Mouse (Mus musculus) liver, embryonic 16.5 days (tissue): Measurements from ENCODE around the gene Tmem108. TPM values are rescaled to one million over a fixed set of nuclear protein-coding genes. Genes with fewer than 3 reads are reported as not detected.

Source experiments
- ATAC-seq: fragments of 200-750 bp; cut with Nextera tagmentation; 2 replicates; pipeline ENCODE4 v1.8.0; 2017; ENCODE audit warnings: low read depth, mild to moderate bottlenecking, moderate number of reproducible peaks, moderate library complexity
- H3K27ac ChIP-seq: fragments of 300-500 bp; sonication (generic); 2 replicates; pipeline ENCODE4 v1.5.1; 2014; ENCODE audit warnings: mild to moderate bottlenecking, low read length
- H3K27me3 ChIP-seq: fragments of 300-500 bp; sonication (generic); 2 replicates; pipeline ENCODE4 v1.6.1; 2014; ENCODE audit warnings: low read depth, low read length, mixed read lengths; ENCODE audit not compliant: control insufficient read depth, insufficient read depth
- H3K36me3 ChIP-seq: fragments of 300-500 bp; sonication (generic); 2 replicates; pipeline ENCODE4 v1.6.1; 2014; ENCODE audit warnings: mild to moderate bottlenecking; ENCODE audit not compliant: control insufficient read depth, insufficient read depth
- H3K4me1 ChIP-seq: fragments of 300-500 bp; sonication (generic); 2 replicates; pipeline ENCODE4 v1.6.1; 2014; ENCODE audit warnings: low read depth, low read length, mixed read lengths; ENCODE audit not compliant: control insufficient read depth
- H3K4me2 ChIP-seq: fragments of 300-500 bp; sonication (generic); 2 replicates; pipeline ENCODE4 v1.6.1; 2014; ENCODE audit warnings: low read depth, low read length, mixed read lengths
- H3K4me3 ChIP-seq: fragments of 300-500 bp; sonication (generic); 2 replicates; pipeline ENCODE4 v1.5.1; 2014; ENCODE audit warnings: low read depth, mild to moderate bottlenecking, low read length
- H3K9ac ChIP-seq: fragments of 300-500 bp; sonication (generic); 2 replicates; pipeline ENCODE4 v1.6.1; 2014; ENCODE audit warnings: low read depth, low read length
- H3K9me3 ChIP-seq: fragments of 300-500 bp; sonication (generic); replicated peaks from 2 replicates; pipeline ENCODE4 v1.6.1; 2016; ENCODE audit warnings: low read length; ENCODE audit not compliant: control insufficient read depth
- WGBS: fragments of 180-500 bp; shearing (Covaris S2); extraction: QIAGEN DNeasy Blood & Tissue Kit; methylation state at CpG from one replicate; pipeline ENCODE4 v1.1.7; 2014; ENCODE audit not compliant: insufficient replicate concordance; 5-methylcytosine and 5-hydroxymethylcytosine counted together
- polyA plus RNA-seq: library from polyadenylated mRNA; unstranded; fragments of >200 nt; fragmentation: Nextera tagmentation; extraction: Ambion mirVana; gene quantifications from 2 replicates; pipeline ENCODE4 v1.2.1, GENCODE M21; 2015

The Tmem108 gene
- polyA plus RNA-seq, 1 experiment from 2014 or later, result 1.9 TPM

DNA sequence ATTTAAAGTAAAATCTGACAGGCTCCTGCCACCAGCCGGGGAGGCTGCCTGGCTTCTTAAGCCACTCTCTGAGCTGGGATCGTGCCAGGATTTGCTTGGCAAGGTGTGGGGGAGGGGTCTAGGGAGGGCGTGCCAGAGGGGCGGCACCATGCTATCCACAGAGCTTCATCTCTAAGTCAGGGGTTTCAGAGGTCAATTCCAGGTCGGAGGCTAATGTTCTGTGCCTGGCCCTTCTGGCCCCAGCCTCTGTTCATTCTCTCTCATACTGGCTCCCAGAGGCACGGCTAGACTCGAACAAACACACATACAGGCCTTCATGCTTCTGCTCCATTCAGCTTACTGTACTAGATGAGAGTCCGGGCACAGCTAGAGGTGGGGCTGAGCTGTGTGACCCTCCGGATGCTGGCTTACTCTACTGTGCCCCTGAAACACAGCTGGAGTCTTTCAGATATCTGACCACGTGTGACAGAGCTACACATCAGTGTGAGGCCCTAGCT lies 236.5 kb downstream of the Tmem108 start:
- Histone ChIP-seq H3K27me3 (no peaks in the 10 kb centered on the region), H3K36me3 (no peaks in the 10 kb centered on the region), H3K9me3 (no peaks in the 10 kb centered on the region), H3K4me1 (no peaks in the 10 kb centered on the region; the same call in 1 of the 2 replicates), H3K4me3 (no peak overlapping the region), H3K4me2 (no peak overlapping the region), H3K27ac (no peak overlapping the region), H3K9ac (no peak overlapping the region)
- ATAC-seq, result 0 out of 2 replicates have a peak, but pooled peaks have one; percentile 11
- 32% methylated on average over 10 of the region's 10 CpGs for WGBS

DNA sequence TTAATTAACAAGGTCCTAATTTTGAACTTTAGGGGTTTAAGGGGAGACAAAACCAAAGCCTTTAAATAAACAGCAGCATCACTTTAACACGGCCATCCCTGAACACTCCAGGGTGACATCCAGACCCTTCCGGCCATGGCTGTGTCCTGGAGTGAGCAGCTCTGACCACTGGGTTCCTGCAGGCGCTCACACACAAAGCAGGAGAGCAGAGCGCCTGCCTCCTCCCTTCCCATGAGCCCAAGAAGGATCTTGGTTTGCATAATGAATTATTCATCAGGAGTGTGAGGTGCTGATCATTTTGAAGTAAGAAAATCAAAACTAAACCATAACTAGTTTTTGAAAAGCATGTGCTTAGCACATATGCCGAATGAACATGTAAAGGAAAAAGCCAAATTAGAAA lies 237.0 kb downstream of the Tmem108 start:
- no peaks in the 10 kb centered on the region for H3K27me3 ChIP-seq
- H3K9ac ChIP-seq, result no peak overlapping the region
- no peak overlapping the region for H3K27ac ChIP-seq
- H3K4me1 ChIP-seq, result no peaks in the 10 kb centered on the region; the same call in 1 of the 2 replicates
- H3K4me2 ChIP-seq, result no peak overlapping the region
- no peaks in the 10 kb centered on the region for H3K36me3 ChIP-seq
- 39% methylated on average over 5 of the region's 5 CpGs for WGBS
- H3K4me3 ChIP-seq, result no peak overlapping the region
- no peaks in the 10 kb centered on the region for H3K9me3 ChIP-seq
- ATAC-seq, result no peak

DNA sequence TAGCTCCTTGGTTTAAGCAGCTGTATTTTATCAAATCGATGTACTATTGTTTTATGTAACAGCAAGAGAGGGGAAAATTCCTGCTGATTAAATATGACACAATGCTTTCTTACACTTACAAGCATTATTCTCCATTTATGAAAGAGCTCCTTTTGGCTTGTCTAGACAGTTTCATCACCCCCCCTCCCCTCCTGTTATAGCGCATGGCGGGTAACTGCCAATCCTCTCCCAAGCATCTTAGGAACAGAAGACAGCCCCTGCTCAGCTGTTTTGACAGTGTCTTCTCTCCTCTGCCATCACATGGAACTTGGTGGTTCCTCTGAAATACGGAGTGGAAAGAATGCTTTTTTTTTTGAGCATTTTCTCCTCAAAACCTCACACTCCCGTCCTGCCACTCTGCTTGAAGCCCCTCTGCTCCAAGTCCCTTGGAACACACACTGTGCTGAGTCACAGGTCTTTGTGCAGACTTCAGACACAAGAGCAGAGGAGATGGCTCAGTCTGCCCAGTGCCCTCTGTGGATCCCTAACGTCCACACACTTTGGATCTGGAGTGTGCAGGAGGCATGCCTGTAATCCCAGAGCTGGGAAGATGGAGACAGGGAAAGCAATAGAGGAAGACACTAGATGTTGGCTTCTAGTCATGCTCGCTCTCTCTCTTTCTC lies 237.8 kb downstream of the Tmem108 start:
- Histone ChIP-seq H3K9ac (no peak overlapping the region), H3K27me3 (no peaks in the 10 kb centered on the region), H3K36me3 (no peaks in the 10 kb centered on the region), H3K4me3 (no peak overlapping the region), H3K9me3 (no peaks in the 10 kb centered on the region), H3K4me2 (no peak overlapping the region), H3K27ac (no peak overlapping the region), H3K4me1 (no peaks in the 10 kb centered on the region; the same call in 1 of the 2 replicates)
- WGBS, result 63% methylated on average over 7 of the region's 7 CpGs
- no peak for ATAC-seq

DNA sequence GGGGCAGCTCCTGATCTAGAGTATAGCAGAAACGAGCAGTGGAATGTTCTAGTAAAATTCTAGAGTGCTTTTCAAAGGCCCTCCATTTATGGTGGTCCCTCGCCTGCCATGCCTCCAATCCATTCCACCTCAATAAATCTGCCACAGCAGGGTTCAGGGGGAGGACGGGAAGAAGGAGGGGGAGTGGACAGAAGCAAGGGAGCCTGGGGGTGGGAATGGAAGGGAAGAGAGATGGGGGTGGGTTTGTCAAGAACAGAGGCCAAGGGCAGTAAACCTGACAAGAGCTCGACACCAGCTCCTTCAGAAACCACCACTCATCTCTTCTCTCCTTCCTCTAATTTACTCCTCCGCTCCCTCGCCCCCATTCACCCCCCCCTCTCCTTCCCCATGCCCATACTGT lies 238.6 kb downstream of the Tmem108 start:
- no peak overlapping the region for H3K9ac ChIP-seq
- 37% methylated on average over 6 of the region's 6 CpGs for WGBS
- no peak for ATAC-seq
- no peak overlapping the region for H3K4me3 ChIP-seq
- no peak overlapping the region for H3K4me2 ChIP-seq
- no peaks in the 10 kb centered on the region; the same call in 1 of the 2 replicates for H3K4me1 ChIP-seq
- no peaks in the 10 kb centered on the region for H3K27me3 ChIP-seq
- no peaks in the 10 kb centered on the region for H3K36me3 ChIP-seq
- no peak overlapping the region for H3K27ac ChIP-seq
- no peaks in the 10 kb centered on the region for H3K9me3 ChIP-seq

DNA sequence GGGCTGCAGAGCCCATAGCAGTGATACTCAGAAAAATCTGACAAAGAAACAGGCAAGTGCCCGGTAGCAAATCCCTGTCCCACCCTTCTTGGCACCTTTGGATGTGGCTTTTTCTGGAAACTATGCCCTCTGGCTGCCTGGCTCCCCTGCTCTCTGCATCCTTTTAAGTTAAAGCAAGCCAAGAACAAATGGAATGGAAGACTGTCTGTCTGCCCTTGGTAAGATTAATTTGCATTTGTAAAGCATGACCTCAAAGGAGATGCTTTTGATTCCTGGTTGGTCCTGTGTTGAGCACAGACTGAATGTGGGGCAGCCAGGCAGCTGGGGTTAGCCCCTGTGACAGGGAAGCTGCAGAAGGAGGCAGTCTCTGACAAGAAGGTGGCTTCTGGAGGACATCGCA lies 247.8 kb downstream of the Tmem108 start:
- Histone ChIP-seq H3K9me3 (no peaks in the 10 kb centered on the region), H3K9ac (no peak overlapping the region), H3K27ac (no peak overlapping the region), H3K36me3 (no peaks in the 10 kb centered on the region), H3K4me3 (no peak overlapping the region), H3K4me2 (no peak overlapping the region), H3K27me3 (no peaks in the 10 kb centered on the region), H3K4me1 (no peaks in the 10 kb centered on the region)
- 65% methylated on average over 2 of the region's 2 CpGs for WGBS
- ATAC-seq, result no peak

DNA sequence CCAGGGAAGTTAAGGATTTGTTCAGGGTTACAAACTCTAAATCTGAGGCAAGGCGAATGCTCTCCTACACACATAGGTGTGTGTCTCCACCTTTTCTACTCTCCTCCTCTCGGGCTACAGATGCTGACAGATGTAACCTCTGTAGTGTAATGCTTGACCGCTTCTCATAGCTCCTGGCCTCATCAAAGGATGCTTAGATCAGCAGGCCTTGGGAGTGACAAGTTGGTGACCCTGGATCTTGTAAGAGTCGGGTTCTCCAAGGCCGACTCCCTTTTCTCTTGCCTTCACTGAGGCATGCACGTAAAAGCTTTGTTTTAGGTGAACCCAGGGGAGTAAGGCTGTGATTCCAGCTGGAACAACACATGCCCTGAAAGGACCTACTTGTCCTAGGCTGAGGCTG lies 249.4 kb downstream of the Tmem108 start:
- Histone ChIP-seq H3K9ac (no peak overlapping the region), H3K36me3 (no peaks in the 10 kb centered on the region), H3K27me3 (no peaks in the 10 kb centered on the region), H3K27ac (no peak overlapping the region), H3K4me1 (no peaks in the 10 kb centered on the region), H3K4me3 (no peak overlapping the region), H3K9me3 (no peaks in the 10 kb centered on the region), H3K4me2 (no peak overlapping the region)
- no peak for ATAC-seq
- WGBS, result 65% methylated on average over 6 of the region's 6 CpGs

DNA sequence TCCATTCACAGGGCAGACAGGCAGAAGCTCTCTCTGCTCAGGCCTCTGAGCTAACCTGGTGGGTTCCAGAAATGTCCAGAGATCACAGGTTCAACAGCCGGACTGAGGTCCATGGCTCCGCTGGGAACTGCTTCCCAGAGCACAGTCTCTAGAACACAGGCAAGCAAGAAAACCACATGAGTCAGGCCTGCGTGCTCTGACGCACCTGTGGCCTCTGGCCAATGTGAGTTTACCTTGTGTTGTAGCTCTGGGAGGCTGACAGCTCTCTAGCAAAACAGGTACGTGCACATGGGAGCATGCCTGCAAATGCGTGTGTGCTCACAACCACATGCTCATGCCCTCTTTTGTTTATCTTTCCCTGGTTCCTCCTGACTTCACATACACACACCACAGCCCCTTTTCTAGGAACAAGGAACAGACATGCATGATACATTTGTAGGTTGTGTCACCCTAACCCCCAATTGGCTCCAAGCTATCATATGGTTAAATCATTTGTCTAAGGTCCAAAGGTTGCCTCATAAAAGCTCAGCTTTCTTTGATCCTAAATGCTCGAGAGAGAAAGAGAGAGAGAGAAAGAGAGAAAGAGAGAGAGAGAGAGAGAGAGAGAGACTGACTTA lies 254.6 kb downstream of the Tmem108 start:
- Histone ChIP-seq H3K9me3 (no peaks in the 10 kb centered on the region), H3K4me3 (no peak overlapping the region), H3K36me3 (no peaks in the 10 kb centered on the region), H3K27me3 (no peaks in the 10 kb centered on the region), H3K4me1 (no peaks in the 10 kb centered on the region; the same call in 1 of the 2 replicates), H3K4me2 (no peak overlapping the region), H3K9ac (no peak overlapping the region), H3K27ac (no peak overlapping the region)
- peak; percentile 64 for ATAC-seq
- WGBS, result 59% methylated on average over 7 of the region's 7 CpGs

DNA sequence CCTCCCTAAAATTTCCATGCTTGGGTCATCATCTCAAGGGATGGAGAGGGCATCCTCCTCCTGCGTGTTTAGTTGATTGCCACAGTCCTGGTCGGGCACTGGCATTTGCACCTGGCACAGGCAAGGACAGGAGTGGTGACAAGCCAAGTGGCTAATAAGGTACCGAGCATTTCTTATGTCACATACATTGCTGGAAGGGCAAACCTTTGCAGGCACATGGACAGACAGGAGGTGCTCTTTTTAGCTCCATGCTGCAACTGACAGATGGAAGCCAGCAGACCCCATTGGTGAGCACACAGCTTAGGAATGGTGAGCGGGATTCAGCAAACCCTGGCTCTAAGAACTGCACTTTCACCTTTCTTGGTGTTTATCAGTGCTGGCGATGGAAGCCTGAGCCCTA lies 256.6 kb downstream of the Tmem108 start:
- no peaks in the 10 kb centered on the region for H3K27me3 ChIP-seq
- H3K9me3 ChIP-seq, result no peaks in the 10 kb centered on the region
- no peaks in the 10 kb centered on the region for H3K36me3 ChIP-seq
- H3K9ac ChIP-seq, result no peak overlapping the region
- ATAC-seq, result no peak
- no peak overlapping the region for H3K4me3 ChIP-seq
- H3K4me2 ChIP-seq, result no peak overlapping the region
- 69% methylated on average over 5 of the region's 5 CpGs for WGBS
- H3K27ac ChIP-seq, result no peak overlapping the region
- H3K4me1 ChIP-seq, result no peaks in the 10 kb centered on the region; the same call in 1 of the 2 replicates

DNA sequence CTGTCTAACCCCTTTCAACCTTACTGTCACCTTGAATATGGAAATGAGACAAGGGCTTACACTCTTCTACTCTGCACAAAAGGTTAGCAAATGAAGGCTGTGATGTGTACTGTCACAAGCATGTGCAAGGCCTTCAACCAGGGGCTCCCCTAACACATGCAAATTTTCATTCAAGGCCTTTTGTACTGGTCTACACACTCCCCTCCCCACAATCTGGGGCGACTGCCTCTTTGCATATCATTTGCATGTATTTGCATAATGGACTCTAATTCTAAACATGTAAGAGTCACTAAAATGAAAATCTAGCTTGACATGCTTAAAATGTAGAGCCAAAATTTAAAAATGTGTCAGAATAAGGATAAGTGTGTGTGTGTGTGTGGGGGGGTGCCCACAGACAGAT lies 257.0 kb downstream of the Tmem108 start:
- Histone ChIP-seq H3K36me3 (no peaks in the 10 kb centered on the region), H3K4me1 (no peaks in the 10 kb centered on the region; the same call in 1 of the 2 replicates), H3K27me3 (no peaks in the 10 kb centered on the region), H3K4me2 (no peak overlapping the region), H3K27ac (no peak overlapping the region), H3K9me3 (no peaks in the 10 kb centered on the region), H3K9ac (no peak overlapping the region), H3K4me3 (no peak overlapping the region)
- ATAC-seq, result no peak
- WGBS, result 62% methylated on average over 1 of the region's 1 CpGs
